Mouse (Mus musculus) forebrain, postnatal 0 days (tissue): ENCODE results near the gene Zcchc3. TPM values are rescaled to one million over a fixed set of nuclear protein-coding genes. Genes with fewer than 3 reads are reported as not detected.
A peak's percentile ranks its signal among the peaks of the same experiment; 100 is the strongest.

Experiments
- ATAC-seq: fragments of 200-750 bp; cut with Nextera tagmentation; 2 replicates; pipeline ENCODE4 v1.8.0; 2017; ENCODE audit warnings: mild to moderate bottlenecking, moderate library complexity
- DNase-seq: peaks from one replicate; pipeline ENCODE4 v3.0.0-alpha.2; 2015
- H3K27ac ChIP-seq: fragments of 300-500 bp; sonication (generic); 2 replicates; pipeline ENCODE4 v1.5.1; 2014; ENCODE audit warnings: low read depth, mild to moderate bottlenecking, antibody characterized with exemption, low read length, moderate library complexity, mixed read lengths
- H3K27me3 ChIP-seq: fragments of 300-500 bp; sonication (generic); 2 replicates; pipeline ENCODE4 v1.6.1; 2014; ENCODE audit warnings: mild to moderate bottlenecking, low read length, mixed read lengths; ENCODE audit not compliant: insufficient read depth
- H3K36me3 ChIP-seq: fragments of 300-500 bp; sonication (generic); 2 replicates; pipeline ENCODE4 v1.6.1; 2014; ENCODE audit warnings: mild to moderate bottlenecking, moderate library complexity; ENCODE audit not compliant: insufficient read depth
- H3K4me1 ChIP-seq: fragments of 300-500 bp; sonication (generic); 2 replicates; pipeline ENCODE4 v1.6.1; 2014; ENCODE audit warnings: antibody characterized with exemption; ENCODE audit not compliant: insufficient read depth
- H3K4me2 ChIP-seq: fragments of 300-500 bp; sonication (generic); 2 replicates; pipeline ENCODE4 v1.6.1; 2014; ENCODE audit warnings: low read depth, mild to moderate bottlenecking, moderate library complexity
- H3K4me3 ChIP-seq: fragments of 300-500 bp; sonication (generic); 2 replicates; pipeline ENCODE4 v1.5.1; 2014; ENCODE audit warnings: low read depth, low read length, mixed read lengths
- H3K9ac ChIP-seq: fragments of 300-500 bp; sonication (generic); 2 replicates; pipeline ENCODE4 v1.6.1; 2014; ENCODE audit warnings: mild to moderate bottlenecking
- H3K9me3 ChIP-seq: fragments of 300-500 bp; sonication (generic); 2 replicates; pipeline ENCODE4 v1.6.1; 2016; ENCODE audit warnings: low read length
- CTCF ChIP-seq: sonication (generic); IDR thresholded peaks from 2 replicates; pipeline ENCODE4 v1.5.1; 2016; ENCODE audit warnings: antibody characterized with exemption, control low read depth, low read depth
- WGBS: fragments of 180-500 bp; shearing (Covaris S2); extraction: QIAGEN DNeasy Blood & Tissue Kit; methylation state at CpG from one replicate; pipeline ENCODE4 v1.1.7; 2014; 5-methylcytosine and 5-hydroxymethylcytosine counted together
- polyA plus RNA-seq: library from polyadenylated mRNA; unstranded; fragments of >200 nt; fragmentation: Nextera tagmentation; extraction: Ambion mirVana; gene quantifications from 2 replicates; pipeline ENCODE4 v1.2.1, GENCODE M21; 2015
- total RNA-seq: library from RNA; depleted of rRNA; stranded (reverse); fragments of >200 nt; gene quantifications from 2 replicates; pipeline ENCODE4 v1.2.3, GENCODE M21; 2014

The Zcchc3 gene
- total and polyA plus RNA-seq, 2 experiments from 2014 or later: 15.4 to 16.4 TPM

GRCm38 (mm10) chr2:152375652-152376344, 39.0 kb downstream of the Zcchc3 start:
- WGBS: 2% methylated on average over 21 of the region's 21 CpGs

GRCm38 (mm10) chr2:152373547-152373946, 41.3 kb downstream of the Zcchc3 start:
- no peaks in the 10 kb centered on the region for H3K36me3 ChIP-seq
- WGBS: 81% methylated on average over 9 of the region's 9 CpGs
- DNase-seq: no peak

More at GRCm38 (mm10) chr2:152375652-152376344, 39.0 kb downstream of the Zcchc3 start:
- DNase-seq (peak; percentile 71), ATAC-seq (peak; percentile 77)
- Histone ChIP-seq H3K9ac (peak overlapping the region; percentile 49), H3K27me3 (0 out of 2 replicates have a peak, but pooled peaks cover 3% of the 10 kb centered on the region), H3K9me3 (no peaks in the 10 kb centered on the region), H3K4me2 (peak overlapping the region; percentile 55), H3K27ac (peak overlapping the region; percentile 60), H3K36me3 (no peaks in the 10 kb centered on the region), H3K4me1 (peaks cover 4% of the 10 kb centered on the region), H3K4me3 (peak overlapping the region; percentile 31)
- TF ChIP-seq CTCF: no peak

GRCm38 (mm10) chr2:152372661-152373060, 42.2 kb downstream of the Zcchc3 start:
- TF ChIP-seq CTCF: no peak
- Histone ChIP-seq H3K9me3 (no peaks in the 10 kb centered on the region), H3K27ac (no peak overlapping the region), H3K4me3 (no peak overlapping the region), H3K9ac (no peak overlapping the region), H3K36me3 (no peaks in the 10 kb centered on the region), H3K4me2 (no peak overlapping the region), H3K27me3 (0 out of 2 replicates have a peak, but pooled peaks cover 3% of the 10 kb centered on the region), H3K4me1 (peaks cover 4% of the 10 kb centered on the region)
- ATAC-seq (no peak), DNase-seq (no peak)
- 60% methylated on average over 4 of the region's 4 CpGs for WGBS

More at GRCm38 (mm10) chr2:152373547-152373946, 41.3 kb downstream of the Zcchc3 start:
- H3K27me3 ChIP-seq: 0 out of 2 replicates have a peak, but pooled peaks cover 3% of the 10 kb centered on the region
- H3K4me2 ChIP-seq: no peak overlapping the region
- ATAC-seq: no peak
- no peak overlapping the region for H3K4me3 ChIP-seq
- peaks cover 4% of the 10 kb centered on the region for H3K4me1 ChIP-seq
- H3K9me3 ChIP-seq: no peaks in the 10 kb centered on the region
- H3K9ac ChIP-seq: no peak overlapping the region
- no peak overlapping the region for H3K27ac ChIP-seq
- no peak for TF ChIP-seq CTCF

DNA sequence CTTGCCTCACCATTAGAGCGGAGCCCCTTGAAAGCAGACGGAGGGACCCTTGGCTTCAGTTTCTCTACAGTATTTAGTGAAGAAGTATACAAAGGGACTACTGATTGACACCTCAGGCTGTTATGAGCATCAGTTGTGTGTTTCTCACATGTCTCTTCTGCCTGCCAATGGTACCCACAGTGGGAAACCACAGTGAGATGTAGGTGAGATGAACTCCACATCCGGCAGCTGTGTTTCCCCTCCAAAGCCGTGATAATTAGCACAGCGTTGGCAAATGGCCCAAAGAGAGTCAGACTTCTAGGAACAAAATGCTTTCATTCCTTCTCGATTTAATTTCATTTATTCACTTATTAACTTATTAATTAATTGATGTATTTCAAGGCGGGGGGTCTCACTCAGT, 42.7 kb downstream of the Zcchc3 start:
- Histone ChIP-seq H3K9ac (no peak overlapping the region), H3K4me3 (no peak overlapping the region), H3K27me3 (0 out of 2 replicates have a peak, but pooled peaks cover under 1% of the 10 kb centered on the region), H3K27ac (no peak overlapping the region), H3K9me3 (no peaks in the 10 kb centered on the region), H3K36me3 (no peaks in the 10 kb centered on the region), H3K4me1 (peaks cover 4% of the 10 kb centered on the region), H3K4me2 (no peak overlapping the region)
- WGBS: 46% methylated on average over 7 of the region's 7 CpGs
- ATAC-seq (no peak), DNase-seq (no peak)
- TF ChIP-seq CTCF: no peak

DNA sequence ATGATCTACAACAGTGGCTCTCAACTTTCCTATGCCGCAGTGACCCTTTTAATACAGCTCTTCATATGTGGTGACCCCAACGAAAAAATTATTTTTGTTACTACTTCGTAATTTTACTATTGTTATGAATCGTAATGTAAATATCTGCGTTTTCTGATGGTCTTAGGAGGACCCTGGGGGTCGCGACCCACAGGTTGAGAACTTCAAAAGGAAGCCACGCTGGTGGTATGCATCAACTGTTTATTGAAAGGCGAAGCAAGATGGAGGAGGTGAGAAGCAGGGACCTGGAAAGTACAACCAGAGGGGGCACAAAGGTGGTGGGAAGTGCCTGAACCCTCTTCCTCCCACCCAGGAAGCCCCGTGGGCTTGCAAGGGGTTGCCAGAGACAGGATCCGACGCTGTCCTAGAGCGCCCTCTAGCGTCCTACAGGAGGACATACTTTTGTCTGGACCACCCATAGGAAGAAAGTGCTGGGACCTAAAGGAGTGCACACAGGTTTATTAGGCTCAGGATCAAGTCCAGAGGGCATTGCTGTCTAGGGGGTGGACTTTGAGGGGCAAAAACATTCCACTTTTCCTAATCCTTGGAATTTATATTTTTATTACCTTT, 46.2 kb downstream of the Zcchc3 start:
- no peak overlapping the region for H3K4me2 ChIP-seq
- 0 out of 2 replicates have a peak, but pooled peaks cover under 1% of the 10 kb centered on the region for H3K4me1 ChIP-seq
- H3K27me3 ChIP-seq: no peaks in the 10 kb centered on the region
- ATAC-seq (peak; percentile 65), DNase-seq (peak; percentile 78)
- no peak overlapping the region for H3K4me3 ChIP-seq
- 31% methylated on average over 14 of the region's 14 CpGs for WGBS
- no peaks in the 10 kb centered on the region for H3K36me3 ChIP-seq
- no peaks in the 10 kb centered on the region for H3K9me3 ChIP-seq
- H3K27ac ChIP-seq: no peak overlapping the region
- H3K9ac ChIP-seq: no peak overlapping the region
- TF ChIP-seq CTCF: peak; percentile 90

DNA sequence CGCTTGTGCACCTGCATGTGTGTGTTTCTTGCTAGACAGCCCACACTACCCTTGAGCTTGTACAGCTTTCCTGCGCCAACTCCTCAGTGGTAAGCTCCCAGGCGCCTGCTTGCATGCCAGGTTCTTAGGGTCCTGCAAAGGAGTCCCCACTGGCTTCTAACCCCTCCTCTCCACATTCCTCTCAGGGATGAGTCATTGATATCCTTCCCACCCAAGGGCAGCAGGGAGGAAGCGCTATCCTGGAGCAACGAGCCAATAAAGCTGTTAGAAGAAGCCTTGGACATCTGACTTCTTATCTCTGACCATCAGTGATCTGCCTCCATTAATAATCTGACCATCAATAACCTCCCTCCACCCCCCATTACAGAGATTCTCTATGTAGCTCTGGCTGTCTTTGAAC, 46.9 kb downstream of the Zcchc3 start:
- ATAC-seq: no peak
- H3K9me3 ChIP-seq: no peaks in the 10 kb centered on the region
- DNase-seq: no peak
- no peak overlapping the region for H3K9ac ChIP-seq
- H3K4me3 ChIP-seq: no peak overlapping the region
- H3K36me3 ChIP-seq: no peaks in the 10 kb centered on the region
- TF ChIP-seq CTCF: no peak
- H3K27ac ChIP-seq: no peak overlapping the region
- 90% methylated on average over 5 of the region's 5 CpGs for WGBS
- 0 out of 2 replicates have a peak, but pooled peaks cover 3% of the 10 kb centered on the region for H3K4me1 ChIP-seq
- H3K27me3 ChIP-seq: no peaks in the 10 kb centered on the region
- H3K4me2 ChIP-seq: no peak overlapping the region
